Mouse (Mus musculus) frontal cortex, adult 2 months (tissue): ENCODE results near the gene Gm28961. TPM values are rescaled to one million over a fixed set of nuclear protein-coding genes. Genes with fewer than 3 reads are reported as not detected.
"Not testable (repeated sequence)": the region's sequence is repeated elsewhere in the genome, so short reads cannot be mapped to it uniquely, and the experiment has no call there.

Source experiments
- DNase-seq, 2 experiments: peaks; one replicate each; pipeline ENCODE4 v3.0.0; 2022; ENCODE audit warnings: low spot score in 1 of 2; ENCODE audit errors: extremely low spot score in 1 of 2
- polyA plus RNA-seq: library from polyadenylated mRNA; depleted of rRNA; stranded (reverse); fragments of >200 nt; gene quantifications from 2 replicates; pipeline ENCODE4 v1.2.3, GENCODE M21; 2012; rRNA removed

Gene Gm28961
- polyA plus RNA-seq: not detected in 2 replicates

GRCm38 (mm10) chrY:57705397-57705796, at the start of gene Gm28961:
Gene Gm28961, plus strand, starts transcription at chrY:57705697.
- DNase-seq: not testable (repeated sequence)

Other genes with a start within 250 kb of the Gm28961 start
- gene Gm21943, start 172.0 kb upstream of the Gm28961 start, polyA plus RNA-seq: not detected in 2 replicates